Mouse (Mus musculus): ENCODE measurements around the gene Cdc45. TPM values are rescaled to one million over a fixed set of nuclear protein-coding genes. Genes with fewer than 3 reads are reported as not detected.
"Not testable (repeated sequence)": the region's sequence is repeated elsewhere in the genome, so short reads cannot be mapped to it uniquely, and the experiment has no call there.

Cdc45 gene
- total RNA-seq (2015): 85.4 and 93.9 TPM in 2 replicates
- 110 and 121 TPM in 2 replicates for total RNA-seq (2017)

DNA sequence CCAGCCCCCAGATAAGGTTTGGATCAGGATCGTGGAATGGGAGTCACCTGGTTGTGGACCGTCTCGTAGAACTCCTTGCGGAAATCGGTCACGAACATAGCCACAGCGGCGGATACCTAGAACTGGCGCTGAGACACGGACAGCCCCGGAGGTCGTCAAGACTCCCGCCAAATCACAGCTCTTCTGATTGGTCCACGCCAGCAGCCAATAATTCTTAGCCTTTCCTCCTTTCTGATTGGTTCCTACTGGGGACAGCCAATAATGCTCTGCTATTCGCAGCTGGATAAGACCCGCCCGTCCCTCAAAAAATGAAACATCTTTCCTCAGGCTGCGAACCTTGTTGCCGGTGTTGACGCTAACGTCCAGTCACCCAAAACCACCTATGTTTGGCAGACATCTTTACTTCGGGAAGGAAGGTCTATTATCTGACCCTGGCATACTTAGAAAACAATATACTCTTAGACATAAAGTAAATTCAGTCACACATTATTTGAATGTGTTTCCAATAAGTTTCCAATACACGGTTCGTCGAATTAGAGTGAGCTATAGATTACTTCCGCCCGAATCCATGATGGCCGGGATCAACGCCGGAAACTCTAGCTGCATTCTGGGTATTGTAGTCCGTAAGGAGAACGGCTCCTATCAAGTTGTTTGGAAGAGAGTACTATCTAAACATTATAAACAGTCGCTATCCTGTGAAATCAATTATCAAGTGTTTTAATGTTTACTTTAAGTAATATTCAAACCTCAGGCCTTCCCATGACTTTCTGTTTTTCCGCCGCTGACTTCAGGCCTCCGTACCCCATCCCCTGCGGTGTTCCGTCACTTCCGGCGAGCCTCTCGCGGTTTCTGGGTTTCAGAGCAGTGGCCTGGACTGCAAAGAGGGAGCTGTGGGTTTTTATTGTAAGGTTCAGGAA is at the start of gene Cdc45, which contains the start of gene Ufd1:
Gene Cdc45 (minus strand): TSS at position 520 of the 917 bp plus-strand sequence.
Gene Ufd1 (plus strand): TSS at position 312 of the 917 bp plus-strand sequence.
- peak; percentile 82 for ATAC-seq (replicated peaks; ENCODE audit: poor library complexity)

GRCm38 (mm10) chr16:18860186-18860585 is 48.4 kb upstream of the Cdc45 start:
- no peak for ATAC-seq (replicated peaks; ENCODE audit: poor library complexity)

GRCm38 (mm10) chr16:18858551-18858950 is 46.8 kb upstream of the Cdc45 start:
- ATAC-seq (replicated peaks; ENCODE audit: poor library complexity): peak; percentile 97

- not testable (repeated sequence) for ATAC-seq (replicated peaks; ENCODE audit: poor library complexity)
These were observed 37.9 kb upstream of the Cdc45 start for GRCm38 (mm10) chr16:18849521-18850190.

DNA sequence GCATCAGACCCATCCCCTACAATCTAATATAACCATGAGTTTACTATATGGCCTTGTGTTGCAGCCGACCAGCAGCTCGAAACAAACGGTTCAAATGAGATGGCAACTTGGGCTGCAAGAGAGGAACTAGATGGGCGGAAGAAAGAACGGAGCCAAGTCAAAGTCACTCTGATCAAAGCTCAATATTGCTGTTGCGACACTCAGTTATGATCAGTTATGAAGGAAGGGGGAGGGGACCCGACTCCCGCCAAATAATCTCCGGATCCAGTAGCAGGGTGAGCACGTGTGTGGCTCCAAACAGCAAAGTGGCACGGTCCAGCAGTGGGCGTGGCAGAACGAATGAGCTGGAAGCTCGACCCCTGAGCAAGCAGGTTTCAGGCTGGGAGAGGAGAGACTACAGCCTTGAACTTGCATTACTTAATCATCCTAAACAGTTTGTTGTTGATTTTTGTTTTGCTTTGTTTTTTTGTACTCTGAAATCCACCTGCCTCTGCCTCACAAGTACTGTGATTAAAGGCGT is 34.6 kb upstream of the Cdc45 start:
- no peak for ATAC-seq (replicated peaks; ENCODE audit: poor library complexity)

DNA sequence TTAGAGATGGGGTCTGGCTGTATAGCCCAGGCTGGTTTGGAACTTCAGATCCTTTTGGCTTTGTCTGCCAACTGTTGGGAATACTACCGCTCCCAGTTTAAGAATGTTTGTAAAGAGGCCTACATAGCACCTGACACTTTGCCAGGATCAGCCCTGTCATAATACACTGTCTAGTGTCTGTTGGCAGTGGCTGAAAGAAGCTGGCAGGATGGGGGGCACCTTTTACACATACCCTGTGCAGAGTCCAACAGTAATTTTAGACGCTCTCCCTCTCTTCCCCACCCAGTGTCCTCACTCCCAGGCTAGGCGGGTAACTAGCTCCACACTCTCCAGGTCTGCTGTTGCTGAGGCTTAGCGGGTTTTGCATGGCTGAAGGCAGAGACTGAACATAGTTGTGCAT is 26.6 kb upstream of the Cdc45 start:
- ATAC-seq (replicated peaks; ENCODE audit: poor library complexity): no peak

DNA sequence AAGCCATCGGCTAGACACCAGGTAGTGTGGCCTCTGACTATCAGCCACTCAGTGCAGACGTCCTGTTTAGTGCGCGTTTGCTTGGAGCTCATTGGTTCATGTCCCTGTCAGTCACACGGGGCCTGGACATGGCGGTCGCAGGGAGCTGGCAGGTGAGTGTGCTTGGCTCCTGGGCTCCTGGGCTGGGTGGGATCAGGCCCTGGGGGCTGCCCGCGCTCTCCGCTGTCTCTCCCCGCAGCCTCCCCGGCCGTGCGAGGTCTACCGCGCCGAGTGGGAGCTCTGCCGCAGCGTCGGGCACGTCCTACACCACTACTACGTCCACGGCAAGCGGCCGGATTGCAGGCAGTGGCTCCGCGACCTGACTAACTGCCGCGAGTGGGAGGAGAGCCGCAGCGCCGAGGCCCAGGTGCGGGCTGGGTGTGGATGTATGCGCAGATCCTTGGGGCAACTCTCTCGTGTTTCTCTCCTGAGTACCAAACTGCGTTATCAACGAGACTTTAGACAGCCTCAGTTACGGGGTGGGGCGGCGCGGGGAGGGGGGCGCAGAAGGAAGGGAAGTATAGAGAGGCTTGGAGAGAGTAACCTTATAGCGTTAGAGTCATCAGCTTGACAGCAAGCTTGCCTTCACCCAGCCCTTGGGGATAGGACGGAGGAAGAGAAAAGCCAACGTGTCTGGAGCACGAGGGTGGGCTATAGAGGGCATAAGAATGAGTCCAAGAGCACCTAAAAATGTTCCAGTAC is 24.9 kb upstream of the Cdc45 start, which contains the start of the genes 2510002D24Rik and Gm28539:
Gene 2510002D24Rik (plus strand): TSS at position 111 of the 741 bp plus-strand sequence.
Gene Gm28539 (plus strand): TSS at position 117 of the 741 bp plus-strand sequence.
- peak; percentile 96 for ATAC-seq (replicated peaks; ENCODE audit: poor library complexity)

DNA sequence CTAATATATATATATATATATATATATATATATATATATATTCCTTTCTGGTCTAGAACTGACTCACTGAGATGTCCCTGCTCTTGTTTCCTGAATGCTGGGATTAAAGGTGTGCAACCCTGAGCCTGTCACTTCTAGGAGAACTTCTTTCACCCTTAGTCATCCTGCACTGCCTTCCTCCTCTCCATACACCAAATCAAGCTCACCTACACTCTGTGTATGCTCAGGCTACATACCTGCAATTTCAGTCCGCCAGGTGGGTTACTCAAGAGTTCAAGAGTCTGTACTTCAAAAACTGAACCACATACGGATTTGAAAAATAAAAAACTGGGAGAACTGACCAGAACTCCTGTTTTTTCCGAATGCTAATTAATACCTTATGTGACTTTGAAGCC is 24.3 kb upstream of the Cdc45 start:
- no peak for ATAC-seq (replicated peaks; ENCODE audit: poor library complexity)

DNA sequence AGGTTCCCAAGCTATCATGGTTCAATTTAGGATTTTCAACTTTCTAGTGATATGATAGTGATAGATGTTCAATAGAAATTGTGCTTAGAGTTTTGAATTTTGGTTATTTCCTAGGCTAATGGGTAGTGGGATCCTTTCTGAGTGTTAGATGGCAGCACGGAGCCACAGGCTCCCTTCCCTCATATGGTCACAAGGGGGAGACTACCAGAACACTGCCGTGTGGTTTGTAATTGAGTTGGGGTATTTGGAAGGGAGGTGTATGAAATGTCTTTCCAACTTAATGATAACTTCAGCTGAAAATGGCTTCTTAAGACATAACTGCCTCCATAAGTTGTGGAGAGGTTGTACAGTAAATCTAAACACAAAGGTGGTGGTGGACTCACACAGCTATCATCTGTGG is 21.7 kb upstream of the Cdc45 start:
- no peak for ATAC-seq (replicated peaks; ENCODE audit: poor library complexity)

DNA sequence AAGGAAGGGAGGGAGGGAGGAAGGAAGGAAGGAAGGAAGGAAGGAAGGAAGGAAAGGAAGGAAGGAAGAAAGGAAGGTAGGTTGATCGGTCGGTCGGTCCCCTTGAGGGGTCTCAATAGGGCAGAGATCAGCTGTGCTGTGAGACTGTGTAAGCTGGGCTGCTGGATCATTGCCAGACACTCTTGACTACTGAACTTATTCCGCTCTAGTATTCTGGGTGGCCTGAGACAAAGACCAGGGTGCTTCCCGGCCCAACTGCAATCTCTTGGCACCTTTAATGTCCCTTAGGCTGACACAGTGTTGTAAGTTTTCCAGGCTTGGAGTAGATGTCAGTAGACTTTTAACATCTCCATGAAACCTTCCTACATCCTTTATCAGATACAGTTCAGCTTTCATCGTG is 17.3 kb upstream of the Cdc45 start:
- no peak for ATAC-seq (replicated peaks; ENCODE audit: poor library complexity)

DNA sequence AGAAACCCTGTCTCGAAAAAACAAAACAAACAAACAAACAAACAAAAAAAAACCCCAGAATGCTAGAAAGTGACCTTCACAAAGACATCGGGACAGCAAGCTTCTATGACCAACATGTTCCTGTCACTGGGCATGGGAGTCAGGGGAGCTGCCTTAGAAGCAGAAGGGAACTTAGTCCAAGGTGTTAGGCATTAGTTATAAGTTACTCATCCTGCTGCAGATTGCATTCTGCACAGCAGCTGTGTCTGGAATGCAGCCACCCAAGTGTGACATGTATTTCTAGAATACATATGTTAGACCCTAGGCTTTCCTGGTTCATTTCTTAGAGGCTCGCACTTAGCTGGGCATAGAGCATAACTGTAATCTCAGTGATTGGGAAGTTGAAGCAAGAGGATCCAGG is 16.8 kb upstream of the Cdc45 start:
- no peak for ATAC-seq (replicated peaks; ENCODE audit: poor library complexity)

DNA sequence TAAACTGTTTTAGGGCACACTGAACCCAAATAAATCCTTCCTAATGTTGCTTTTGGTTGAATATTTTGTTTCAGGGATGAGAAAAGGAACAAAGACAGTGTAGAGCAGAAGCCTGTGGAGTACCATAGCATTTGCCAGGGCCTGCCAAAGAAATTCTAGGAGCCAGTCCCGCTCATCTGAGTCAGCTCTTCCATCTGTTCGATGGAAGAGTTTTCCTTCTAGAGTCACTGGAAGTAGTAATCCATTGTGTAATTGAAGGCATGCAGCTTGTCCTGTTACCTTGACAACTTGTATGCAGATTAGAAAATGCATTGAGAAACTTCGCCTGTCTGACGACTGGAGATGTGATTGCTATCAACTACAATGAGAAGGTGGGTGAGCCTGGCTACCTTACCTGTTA is 11.1 kb upstream of the Cdc45 start:
- no peak for ATAC-seq (replicated peaks; ENCODE audit: poor library complexity)

DNA sequence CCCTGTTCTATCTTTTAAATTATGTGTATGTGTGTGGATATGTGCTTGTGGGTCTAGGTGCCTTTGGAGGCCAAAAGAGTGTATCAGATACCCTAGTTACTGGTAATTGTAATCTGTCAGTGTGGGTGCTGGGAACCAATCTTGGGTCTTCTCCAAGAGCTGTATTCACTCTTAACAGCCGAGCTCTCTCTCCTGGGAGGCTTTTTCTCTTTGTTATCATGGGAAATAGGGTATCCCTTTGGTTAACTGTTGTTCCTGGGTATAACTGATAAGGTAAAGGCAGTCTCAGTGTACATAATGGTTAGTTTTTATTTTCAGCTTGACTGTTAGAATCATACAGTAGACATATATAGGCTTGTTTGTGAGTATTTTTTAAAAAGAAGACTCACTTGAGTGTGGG is 10.6 kb upstream of the Cdc45 start:
- ATAC-seq (replicated peaks; ENCODE audit: poor library complexity): peak; percentile 95

DNA sequence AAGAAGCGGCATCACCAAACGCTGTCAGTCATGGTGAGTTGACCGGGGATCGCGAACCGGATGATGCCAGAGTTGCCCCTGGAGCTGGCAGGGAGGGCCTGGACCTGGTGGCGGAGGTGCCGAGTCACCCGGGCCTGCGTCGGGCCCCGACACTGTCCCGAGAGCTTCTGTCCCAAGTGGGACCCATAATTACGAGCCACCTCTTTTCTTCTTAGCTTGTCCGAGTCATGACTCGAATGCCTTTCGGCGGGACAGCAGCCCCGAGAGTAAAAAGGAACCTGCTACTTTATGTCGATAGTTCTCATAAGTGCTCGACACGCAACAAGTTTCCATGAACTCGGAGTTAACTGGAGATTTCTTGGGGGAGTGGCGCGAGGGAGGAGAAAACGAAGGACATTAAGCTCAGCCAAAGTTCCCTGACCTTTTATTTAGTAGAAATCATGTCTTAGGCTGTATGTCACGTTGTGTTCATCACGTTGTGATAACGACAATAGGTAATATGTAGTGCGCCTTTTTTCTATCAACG is 661 bp upstream of the Cdc45 start:
- no peak for ATAC-seq (replicated peaks; ENCODE audit: poor library complexity)

DNA sequence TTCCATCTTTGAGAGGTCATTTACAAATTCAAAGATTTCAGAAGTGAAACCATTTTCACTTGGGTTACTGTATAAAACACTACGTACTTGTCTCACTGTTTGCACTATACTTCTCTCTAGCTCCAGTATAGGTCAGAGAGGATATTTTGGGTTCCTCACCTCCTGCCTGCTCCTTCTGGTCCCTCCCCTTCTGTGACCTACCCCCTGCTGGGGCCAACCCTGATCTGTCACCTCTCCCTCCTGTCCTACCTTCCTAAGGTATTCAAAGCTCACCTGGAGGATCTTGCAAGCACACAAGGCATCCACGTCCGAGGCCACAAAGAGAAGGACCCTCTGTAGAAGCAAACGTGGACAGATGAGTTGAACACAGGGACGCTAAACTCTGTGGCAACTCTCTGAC is 755 bp downstream of the Cdc45 start:
- ATAC-seq (replicated peaks; ENCODE audit: poor library complexity): peak; percentile 30; the same call in 1 of the 2 replicates

DNA sequence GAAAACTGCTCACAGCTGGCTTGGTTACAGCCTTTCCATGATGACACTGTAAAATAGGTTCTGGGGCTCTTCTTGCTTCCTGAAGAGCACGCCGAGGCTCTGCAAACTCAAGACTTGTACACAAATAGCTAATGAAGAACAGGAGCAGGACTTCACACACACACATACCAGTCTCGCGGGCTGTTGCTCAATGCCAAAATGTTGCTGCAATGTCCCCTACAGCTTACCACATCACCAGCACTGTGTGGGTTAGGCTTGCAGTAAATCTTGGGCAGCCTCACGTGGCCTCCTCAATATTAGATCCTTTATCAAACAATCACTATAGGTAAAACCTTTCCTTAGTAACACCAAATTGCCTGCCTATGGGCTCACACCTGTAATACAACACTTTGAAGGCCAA is 2.8 kb downstream of the Cdc45 start:
- ATAC-seq (replicated peaks; ENCODE audit: poor library complexity): peak; percentile 58

- no peak for ATAC-seq (replicated peaks; ENCODE audit: poor library complexity)
These were observed 6.0 kb downstream of the Cdc45 start for GRCm38 (mm10) chr16:18805746-18806145.

DNA sequence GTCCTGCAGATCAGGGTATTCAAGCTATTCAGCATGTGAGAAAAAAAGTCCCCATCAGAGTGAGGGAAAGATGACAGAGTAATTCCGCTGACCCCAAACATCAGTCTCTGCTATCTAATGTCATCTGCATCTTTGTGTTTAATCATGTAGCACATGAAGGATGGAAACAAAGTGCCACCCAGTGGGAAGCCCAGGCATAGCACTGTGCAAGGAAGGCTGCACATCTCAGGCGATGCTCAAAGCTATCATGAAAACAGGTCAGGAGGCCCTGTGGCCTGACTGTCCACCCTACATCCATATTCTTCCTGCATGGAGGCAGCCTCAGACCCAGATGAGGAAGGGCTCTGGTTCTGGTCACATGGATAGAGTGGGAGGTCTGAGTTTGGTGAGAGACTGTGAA is 12.9 kb downstream of the Cdc45 start:
- peak; percentile 73 for ATAC-seq (replicated peaks; ENCODE audit: poor library complexity)

GRCm38 (mm10) chr16:18798151-18798550 is 13.6 kb downstream of the Cdc45 start:
- ATAC-seq (replicated peaks; ENCODE audit: poor library complexity): no peak

DNA sequence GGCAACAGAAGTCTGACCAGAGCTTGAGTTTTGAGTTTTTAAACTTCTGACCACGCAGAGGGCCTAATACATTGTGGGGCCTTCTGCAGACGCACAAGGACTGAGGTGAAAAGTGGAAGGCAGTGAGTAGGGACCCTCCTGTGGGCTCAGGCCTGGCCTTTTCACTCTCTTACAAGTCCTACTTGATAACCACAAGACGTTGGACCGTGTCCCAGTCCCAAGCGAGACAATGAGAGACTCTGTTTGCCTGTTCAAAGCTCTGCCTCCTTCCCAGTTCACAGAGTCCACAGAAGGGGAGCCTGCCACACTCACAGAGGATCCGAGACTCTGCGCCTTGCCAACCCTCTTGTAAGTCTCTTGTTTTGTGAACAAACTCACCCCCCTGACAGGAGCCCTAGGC is 15.1 kb downstream of the Cdc45 start:
- ATAC-seq (replicated peaks; ENCODE audit: poor library complexity): no peak

Data from megakaryocyte progenitor cell, adult 5-6 weeks (primary cell).